In the genomic region with DNA sequence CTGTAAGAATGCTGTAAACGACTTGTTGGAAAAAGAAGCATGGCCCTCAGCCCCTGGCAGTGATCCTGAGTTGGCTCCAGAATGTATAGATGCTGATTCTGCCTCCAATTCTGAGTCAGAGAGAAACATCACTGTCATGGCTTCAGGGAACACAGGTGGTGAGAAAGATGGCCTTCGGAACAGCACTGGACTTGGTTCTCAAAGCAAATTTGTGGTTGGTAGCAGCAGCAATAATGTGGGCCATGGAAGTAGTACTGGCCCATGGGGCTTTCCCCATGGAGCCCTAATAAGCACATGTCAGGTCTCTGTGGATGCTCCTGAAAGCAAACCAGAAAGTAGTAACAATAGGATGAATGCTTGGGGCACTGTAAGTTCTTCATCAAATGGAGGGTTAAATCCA, we compare ENCODE assay signal across 24 mouse cellular contexts. TPM values are rescaled to one million over a fixed set of nuclear protein-coding genes. Genes with fewer than 3 reads are reported as not detected.
DNase-seq lines count a peak whose midpoint lies in the region; ATAC-seq and TF ChIP-seq lines count a peak whose summit lies in the region.
"Had no signal": no experiment of that assay in that cellular context is flagged by ENCODE, and none has a peak within 500 bp of the region (broad histone marks: within the 10 kb centered on the region; RNA-seq: fewer than 3 reads in every experiment).

No protein-coding gene starts in this region.

- 0 out of 2 replicates have a peak, but pooled peaks have one; percentile 31 for TF ChIP-seq EP300 in CH12.LX (IDR thresholded peaks at IDR 0.05; ENCODE audit: low read length)

- no peak overlapping the region for H3K4me3 ChIP-seq in intestine, embryonic 14.5 days (ENCODE audit: low read depth, low read length)
- no peak overlapping the region for H3K4me3 ChIP-seq in intestine, postnatal 0 days (ENCODE audit: low read depth, low read length)
- H3K4me3 ChIP-seq in CH12.LX (replicated peaks in 1 of 3; ENCODE audit: low read depth in 2 of 3, low read length in 2 of 3, poor library complexity in 1 of 3) = no peak overlapping the region
- H3K4me3 ChIP-seq in forebrain, embryonic 13.5 days = no peak overlapping the region

- H3K9me3 ChIP-seq in intestine, embryonic 14.5 days (ENCODE audit: control insufficient read depth, low read length) = no peaks in the 10 kb centered on the region
- no peaks in the 10 kb centered on the region for H3K9me3 ChIP-seq in intestine, postnatal 0 days (ENCODE audit: control insufficient read depth)
- H3K9me3 ChIP-seq in CH12.LX (replicated peaks; ENCODE audit: low read length) = no peaks in the 10 kb centered on the region
- no peaks in the 10 kb centered on the region for H3K9me3 ChIP-seq in forebrain, embryonic 13.5 days (replicated peaks)
- H3K9me3 ChIP-seq: G1E had no signal

- no peak overlapping the region for H3K9ac ChIP-seq in intestine, embryonic 14.5 days (ENCODE audit: low read length)
- no peak overlapping the region for H3K9ac ChIP-seq in intestine, postnatal 0 days (ENCODE audit: low read depth, low read length)
- no peak overlapping the region for H3K9ac ChIP-seq in CH12.LX (ENCODE audit: insufficient read depth, low read depth)
- no peak overlapping the region for H3K9ac ChIP-seq in forebrain, embryonic 13.5 days

- ATAC-seq in intestine, embryonic 14.5 days (replicated peaks; ENCODE audit: low FRiP score, low TSS enrichment, low read depth) = no peak
- no peak for ATAC-seq in intestine, postnatal 0 days
- no peak for ATAC-seq in forebrain, embryonic 13.5 days
- ATAC-seq: activated CD4-positive, CD25-positive, alpha-beta regulatory T cell, adult 4 months; CD4-positive, CD25-positive, alpha-beta regulatory T cell, adult 4 months; Patski had no signal

- peaks cover 4% of the 10 kb centered on the region; the same call in 1 of the 2 replicates for H3K79me2 ChIP-seq in CH12.LX (replicated peaks; ENCODE audit: control insufficient read depth, extremely low read depth, insufficient read depth, poor library complexity, severe bottlenecking)

- TF ChIP-seq POLR2A in CH12.LX (IDR thresholded peaks at IDR 0.05; ENCODE audit: low read depth, low read length) = no peak

- no peak for TF ChIP-seq CTCF in intestine, postnatal 0 days (IDR thresholded peaks at IDR 0.05; ENCODE audit: low read depth)
- TF ChIP-seq CTCF in CH12.LX (conservative IDR thresholded peaks at IDR 0.05 in 1 of 2, IDR thresholded peaks at IDR 0.05 in 1 of 2; ENCODE audit: low read depth in 2 of 2, low read length in 2 of 2) = no peak

- dilution Hi-C loops in CH12.LX (cut with MboI; ENCODE audit: extremely low pct_ligation_motif_present, extremely low pct_unique_long_range_greater_than_20kb, low sequenced_read_pairs) = no loop called here

- no peak overlapping the region for H3K4me2 ChIP-seq in intestine, embryonic 14.5 days (ENCODE audit: low read length)
- no peak overlapping the region for H3K4me2 ChIP-seq in intestine, postnatal 0 days (replicated peaks; ENCODE audit: low read depth)
- no peak overlapping the region for H3K4me2 ChIP-seq in CH12.LX (ENCODE audit: insufficient read depth, low read depth, poor library complexity, severe bottlenecking)
- H3K4me2 ChIP-seq in forebrain, embryonic 13.5 days = no peak overlapping the region

- peaks cover 99% of the 10 kb centered on the region for H3K36me3 ChIP-seq in intestine, embryonic 14.5 days (ENCODE audit: control insufficient read depth, insufficient read depth, low read length)
- H3K36me3 ChIP-seq in intestine, postnatal 0 days (ENCODE audit: control insufficient read depth, insufficient read depth) = peaks cover 82% of the 10 kb centered on the region
- peaks cover 73 to 98% of the 10 kb centered on the region in 2 experiments for H3K36me3 ChIP-seq in CH12.LX (replicated peaks in 1 of 2; ENCODE audit: control insufficient read depth in 1 of 2, insufficient read depth in 1 of 2, low read length in 1 of 2)
- peaks cover 77% of the 10 kb centered on the region for H3K36me3 ChIP-seq in forebrain, embryonic 13.5 days (ENCODE audit: poor library complexity, severe bottlenecking)

- H3K27ac ChIP-seq in intestine, embryonic 14.5 days (ENCODE audit: low read depth) = no peak overlapping the region
- H3K27ac ChIP-seq in intestine, postnatal 0 days (ENCODE audit: low read depth, low read length) = no peak overlapping the region
- no peak overlapping the region for H3K27ac ChIP-seq in CH12.LX (ENCODE audit: insufficient read depth, low read depth)
- H3K27ac ChIP-seq in forebrain, embryonic 13.5 days = no peak overlapping the region

- H3K4me1 ChIP-seq in intestine, embryonic 14.5 days (replicated peaks; ENCODE audit: control insufficient read depth, insufficient read depth, low read length) = no peaks in the 10 kb centered on the region
- no peaks in the 10 kb centered on the region for H3K4me1 ChIP-seq in intestine, postnatal 0 days (replicated peaks; ENCODE audit: control insufficient read depth, insufficient read depth, low read length)
- H3K4me1 ChIP-seq in CH12.LX (ENCODE audit: control insufficient read depth in 1 of 2, insufficient read depth in 2 of 2) = peaks cover 0 to 23% of the 10 kb centered on the region in 2 experiments; a peak in 2 of 4 replicates
- no peaks in the 10 kb centered on the region for H3K4me1 ChIP-seq in forebrain, embryonic 13.5 days

- in situ Hi-C loops in CH12.LX (cut with MboI; ENCODE audit: low pct_ligation_motif_present, low pct_unique_long_range_greater_than_20kb, low sequenced_read_pairs) = no loop called here

- no peaks in the 10 kb centered on the region for H3K27me3 ChIP-seq in intestine, embryonic 14.5 days (replicated peaks; ENCODE audit: control insufficient read depth, insufficient read depth, low read length)
- no peaks in the 10 kb centered on the region for H3K27me3 ChIP-seq in intestine, postnatal 0 days (replicated peaks; ENCODE audit: control insufficient read depth, insufficient read depth, low read length)
- H3K27me3 ChIP-seq in CH12.LX (replicated peaks) = no peaks in the 10 kb centered on the region
- H3K27me3 ChIP-seq in forebrain, embryonic 13.5 days = no peaks in the 10 kb centered on the region
- H3K27me3 ChIP-seq: Patski had no signal

- WGBS in intestine, embryonic 14.5 days = 95% methylated on average over 2 of the region's 2 CpGs
- WGBS in intestine, postnatal 0 days = 93% methylated on average over 2 of the region's 2 CpGs
- WGBS in forebrain, embryonic 13.5 days = 93% methylated on average over 2 of the region's 2 CpGs

- DNase-seq in heart, adult 11 months = peak; percentile 42
- no peak for DNase-seq in heart, adult 8-10 months (ENCODE audit: low spot score)
- DNase-seq in intestine, embryonic 14.5 days (ENCODE audit: low spot score) = peak; percentile 29
- peak; percentile 62 for DNase-seq in testis, postnatal 14 days (ENCODE audit: low spot score)
- no peak for DNase-seq in testis, postnatal 10 days (ENCODE audit: low spot score)
- peak; percentile 57 for DNase-seq in CH12.LX (ENCODE audit: extremely low read depth)
- DNase-seq: adrenal gland, adult 2 months; adrenal gland, adult 8-10 months; adrenal gland, postnatal 10 days; adrenal gland, postnatal 14 days; adrenal gland, postnatal 25 days; adrenal gland, postnatal 36 days; B cell, adult 2 months; cerebellum, adult 11 months; cerebellum, adult 11-12 months; cerebellum, adult 18-20 months had no signal

- TF ChIP-seq RAD21 in CH12.LX (IDR thresholded peaks at IDR 0.05; ENCODE audit: low read depth, low read length) = no peak

TF ChIP-seq in CH12.LX, 34 proteins besides CTCF, POLR2A, EP300 and RAD21:
- TF ChIP-seq E2F4 (IDR thresholded peaks at IDR 0.05; ENCODE audit: insufficient replicate concordance, low read depth, low read length) (no peak), MAX (IDR thresholded peaks at IDR 0.05; ENCODE audit: low read length) (peak; percentile 55; the same call in 1 of the 2 replicates), BHLHE40 (IDR thresholded peaks at IDR 0.05; ENCODE audit: low read depth, low read length) (0 out of 2 replicates have a peak, but pooled peaks have one; percentile 28), IRF4 (IDR thresholded peaks at IDR 0.05; ENCODE audit: low read depth, low read length) (peak; percentile 15; the same call in 1 of the 2 replicates), RCOR1 (conservative IDR thresholded peaks at IDR 0.05; ENCODE audit: low read depth, low read length) (no peak)

RNA-seq across cellular contexts. Expression of a gene that starts 45.0 kb away (rescaled TPM):
- total RNA-seq in heart, adult 8-10 months (2022) = not detected
- polyA plus RNA-seq in intestine, embryonic 14.5 days (2014; fragmentation: Nextera tagmentation; extraction: Ambion mirVana) = 2.9 and 3.2 TPM in 2 replicates
- polyA plus RNA-seq in intestine, postnatal 0 days (2015; fragmentation: Nextera tagmentation; extraction: Ambion mirVana) = 25.1 and 29.0 TPM in 2 replicates
- total RNA-seq in CH12.LX (2012; rRNA removed) = 0.21 and 1.2 TPM in 2 replicates
- 0.38 and 0.43 TPM in 2 replicates for total RNA-seq in CH12.LX (2014; rRNA removed)
- polyA plus RNA-seq in CH12.LX (2012; ENCODE audit: insufficient read length, low read depth) = 0.80 and 1.3 TPM in 2 replicates
- polyA plus RNA-seq in forebrain, embryonic 13.5 days (2015; fragmentation: Nextera tagmentation; extraction: Ambion mirVana) = not detected in 2 replicates
- total RNA-seq: adrenal gland, adult 18-20 months; adrenal gland, adult 2 months; adrenal gland, postnatal 10 days; adrenal gland, postnatal 14 days; adrenal gland, postnatal 25 days; adrenal gland, postnatal 36 days; G1E; MEL had no signal
- polyA plus RNA-seq: adrenal gland, adult 2 months; G1E; Patski had no signal

RNA-seq across cellular contexts. Expression of a gene that starts 45.9 kb away (rescaled TPM):
- total RNA-seq in heart, adult 8-10 months (2022) = 10 to 100 TPM; 27.3 to 36.6 (median 30.5) TPM
- 54.5 and 56.0 TPM in 2 replicates for polyA plus RNA-seq in intestine, embryonic 14.5 days (2014; fragmentation: Nextera tagmentation; extraction: Ambion mirVana)
- 42.0 and 55.0 TPM in 2 replicates for polyA plus RNA-seq in intestine, postnatal 0 days (2015; fragmentation: Nextera tagmentation; extraction: Ambion mirVana)
- total RNA-seq in CH12.LX (2012; rRNA removed) (20.1 and 23.8 TPM in 2 replicates), CH12.LX (2014; rRNA removed) (13.5 and 16.3 TPM in 2 replicates)
- 48.0 and 62.0 TPM in 2 replicates for polyA plus RNA-seq in CH12.LX (2012; ENCODE audit: insufficient read length, low read depth)
- polyA plus RNA-seq in forebrain, embryonic 13.5 days (2015; fragmentation: Nextera tagmentation; extraction: Ambion mirVana) = 49.9 and 62.0 TPM in 2 replicates

Comparison
In these comparisons a context has a peak if more than half of its experiments do, and no peak if none do; other contexts are left out.
1. DNase-seq: peak in heart, adult 11 months (single experiment), intestine, embryonic 14.5 days (single experiment), testis, postnatal 14 days (single experiment) and CH12.LX (single experiment); none in heart, adult 8-10 months (single experiment) and testis, postnatal 10 days (single experiment).